Mouse (Mus musculus) limb, embryonic 12.5 days (tissue): ENCODE measurements around the gene Rfx3. TPM values are rescaled to one million over a fixed set of nuclear protein-coding genes. Genes with fewer than 3 reads are reported as not detected.

Experiments
- ATAC-seq: fragments of 200-750 bp; cut with Nextera tagmentation; 2 replicates; pipeline ENCODE4 v1.8.0; 2017; ENCODE audit warnings: low read depth, moderate TSS enrichment; ENCODE audit not compliant: insufficient number of reproducible peaks, insufficient read depth, low FRiP score, low TSS enrichment
- H3K27ac ChIP-seq: fragments of 300-500 bp; sonication (generic); 2 replicates; pipeline ENCODE4 v1.5.1; 2016; ENCODE audit warnings: mild to moderate bottlenecking, moderate library complexity
- H3K27me3 ChIP-seq: fragments of 300-500 bp; sonication (generic); 2 replicates; pipeline ENCODE4 v1.6.1; 2016; ENCODE audit warnings: mild to moderate bottlenecking, moderate library complexity
- H3K36me3 ChIP-seq: fragments of 300-500 bp; sonication (generic); 2 replicates; pipeline ENCODE4 v1.6.1; 2016; ENCODE audit warnings: mild to moderate bottlenecking, moderate library complexity
- H3K4me1 ChIP-seq: fragments of 300-500 bp; sonication (generic); replicated peaks from 2 replicates; pipeline ENCODE4 v1.6.1; 2016
- H3K4me2 ChIP-seq: fragments of 300-500 bp; sonication (generic); 2 replicates; pipeline ENCODE4 v1.6.1; 2016; ENCODE audit warnings: mild to moderate bottlenecking, moderate library complexity
- H3K4me3 ChIP-seq: fragments of 300-500 bp; sonication (generic); replicated peaks from 2 replicates; pipeline ENCODE4 v1.5.1; 2016; ENCODE audit warnings: mild to moderate bottlenecking
- H3K9ac ChIP-seq: fragments of 300-500 bp; sonication (generic); replicated peaks from 2 replicates; pipeline ENCODE4 v1.6.1; 2016; ENCODE audit warnings: mild to moderate bottlenecking, moderate library complexity
- H3K9me3 ChIP-seq: fragments of 300-500 bp; sonication (generic); 2 replicates; pipeline ENCODE4 v1.6.1; 2016; ENCODE audit warnings: mild to moderate bottlenecking, moderate library complexity
- WGBS: fragments of 180-500 bp; shearing (Covaris S2); methylation state at CpG from one replicate; pipeline ENCODE4 v1.1.7; 2016; 5-methylcytosine and 5-hydroxymethylcytosine counted together
- polyA plus RNA-seq: library from polyadenylated mRNA; unstranded; fragments of >200 nt; fragmentation: Nextera tagmentation; extraction: Ambion mirVana; gene quantifications from 2 replicates; pipeline ENCODE4 v1.2.1, GENCODE M21; 2016

The Rfx3 gene
- polyA plus RNA-seq, 1 experiment from 2014 or later: 13.8 TPM

DNA sequence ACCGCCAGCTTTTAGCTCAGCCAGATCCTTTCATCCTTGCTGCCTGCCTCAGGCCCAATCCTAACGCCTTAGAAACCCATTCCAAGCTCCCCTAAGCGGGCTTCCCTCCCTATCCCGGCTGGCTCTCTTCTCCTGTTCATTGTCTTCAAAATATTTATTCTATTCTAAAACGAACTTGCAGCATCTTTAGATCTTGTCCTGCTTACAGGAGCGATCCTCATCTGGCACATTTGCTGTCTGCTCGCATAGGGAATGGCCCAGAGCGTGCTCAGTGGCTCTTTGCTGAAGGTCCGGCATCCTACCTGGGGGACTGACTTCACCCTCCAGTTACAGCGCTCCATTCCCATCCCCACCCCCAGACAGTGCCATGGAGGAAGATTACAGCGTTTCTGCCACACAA, 292.0 kb downstream of the Rfx3 start:
- Histone ChIP-seq H3K9ac (no peak overlapping the region), H3K36me3 (no peaks in the 10 kb centered on the region), H3K4me1 (no peaks in the 10 kb centered on the region), H3K27ac (no peak overlapping the region), H3K4me2 (no peak overlapping the region), H3K9me3 (no peaks in the 10 kb centered on the region), H3K4me3 (no peak overlapping the region), H3K27me3 (no peaks in the 10 kb centered on the region)
- 75% methylated on average over 11 of the region's 11 CpGs for WGBS
- no peak for ATAC-seq

DNA sequence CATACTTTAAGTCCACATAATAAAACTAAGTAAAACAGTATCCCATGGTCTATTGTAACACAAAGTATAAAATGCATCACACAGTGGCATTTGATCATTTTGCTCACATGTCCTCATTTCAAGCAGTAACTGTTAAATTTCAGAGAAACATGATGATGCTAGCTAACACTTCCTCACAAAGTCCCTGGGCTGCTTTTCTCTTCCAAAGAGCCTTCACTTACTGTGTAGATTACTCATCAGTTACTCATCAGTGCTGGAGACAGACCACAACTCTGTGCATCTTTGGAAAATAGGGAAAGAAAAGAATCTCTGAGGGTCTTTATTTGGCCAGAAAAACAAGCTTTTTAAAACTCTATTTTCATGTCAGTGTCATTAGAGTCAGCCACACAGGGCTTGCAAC, 294.7 kb downstream of the Rfx3 start:
- no peak for ATAC-seq
- Histone ChIP-seq H3K4me3 (no peak overlapping the region), H3K4me2 (no peak overlapping the region), H3K4me1 (no peaks in the 10 kb centered on the region), H3K27me3 (no peaks in the 10 kb centered on the region), H3K36me3 (no peaks in the 10 kb centered on the region), H3K9ac (no peak overlapping the region), H3K9me3 (no peaks in the 10 kb centered on the region), H3K27ac (no peak overlapping the region)
